Mouse (Mus musculus): Measurements from ENCODE around the gene Ptrh1. TPM values are rescaled to one million over a fixed set of nuclear protein-coding genes. Genes with fewer than 3 reads are reported as not detected.

Ptrh1 gene
- total RNA-seq, 2 experiments from 2014 or later = 6.5 to 11.2 TPM

Other genes with a start within 250 kb of the Ptrh1 start
- 10 to 100 TPM; 18.8 to 20.1 TPM for gene Fam102a, start 240.5 kb upstream of the Ptrh1 start, total RNA-seq (2021)
- 10 to 100 TPM; 74.3 to 76.8 TPM for gene Dpm2, start 204.9 kb upstream of the Ptrh1 start, total RNA-seq (2021)
- gene Pip5kl1, start 201.0 kb upstream of the Ptrh1 start, total RNA-seq (2021) = 10 to 100 TPM in 1 of 2 experiments, 1 to 10 TPM in 1; 9.4 to 11.5 TPM
- gene 9430097D07Rik, start 200.1 kb upstream of the Ptrh1 start, total RNA-seq (2021) = under 1 TPM; 0.62 to 0.84 TPM
- 10 to 100 TPM; 35.7 to 38.4 TPM for gene St6galnac4, start 188.7 kb upstream of the Ptrh1 start, total RNA-seq (2021)
- 10 to 100 TPM; 78.8 to 91.8 TPM for gene St6galnac6, start 176.1 kb upstream of the Ptrh1 start, total RNA-seq (2021)
- 100 to 1,000 TPM; 100 to 106 TPM for gene Ak1, start 154.0 kb upstream of the Ptrh1 start, total RNA-seq (2021)
- 10 to 100 TPM; 21.2 to 26.1 TPM for gene Eng, start 129.2 kb upstream of the Ptrh1 start, total RNA-seq (2021)
- 10 to 100 TPM; 26.3 to 30.0 TPM for gene Fpgs, start 71.6 kb upstream of the Ptrh1 start, total RNA-seq (2021)
- gene Cdk9, start 62.7 kb upstream of the Ptrh1 start, total RNA-seq (2021) = 10 to 100 TPM; 87.8 to 88.0 TPM
- 10 to 100 TPM; 33.1 to 37.2 TPM for gene Sh2d3c, start 54.7 kb upstream of the Ptrh1 start, total RNA-seq (2021)
- gene 6330409D20Rik, start 34.8 kb upstream of the Ptrh1 start, total RNA-seq (2021) = 1 to 10 TPM; 3.0 to 3.2 TPM
- gene Tor2a, start 18.6 kb upstream of the Ptrh1 start, total RNA-seq (2021) = 10 to 100 TPM; 29.3 to 30.5 TPM
- gene Ttc16, start 153 bp upstream of the Ptrh1 start, total RNA-seq (2021) = under 1 TPM; 0.42 to 0.66 TPM
- under 1 TPM; 0.34 to 0.58 TPM for gene Cfap157, start 8.6 kb downstream of the Ptrh1 start, total RNA-seq (2021)
- 100 to 1,000 TPM; 557 to 578 TPM for gene Stxbp1, start 71.5 kb downstream of the Ptrh1 start, total RNA-seq (2021)
- 10 to 100 TPM; 55.1 to 63.3 TPM for gene Fam129b, start 100.3 kb downstream of the Ptrh1 start, total RNA-seq (2021)
- gene Rpl12, start 185.8 kb downstream of the Ptrh1 start, total RNA-seq (2021) = 100 to 1,000 TPM; 200 to 215 TPM
- gene Lrsam1, start 185.8 kb downstream of the Ptrh1 start, total RNA-seq (2021) = 10 to 100 TPM; 47.6 to 47.7 TPM
- gene Slc2a8, start 206.3 kb downstream of the Ptrh1 start, total RNA-seq (2021) = 10 to 100 TPM; 17.1 to 20.3 TPM